Mouse (Mus musculus) CH12.LX (cell line): ENCODE results near the gene Kiz. TPM values are rescaled to one million over a fixed set of nuclear protein-coding genes. Genes with fewer than 3 reads are reported as not detected.

Experiments
- DNase-seq: peaks from one replicate; pipeline ENCODE4 v3.0.0-alpha.2; 2013; ENCODE audit errors: extremely low read depth
- H3K27ac ChIP-seq: 2 replicates; pipeline ENCODE4 v1.5.1; 2012; ENCODE audit warnings: low read depth, mild to moderate bottlenecking, control low read depth, moderate library complexity; ENCODE audit not compliant: insufficient read depth
- H3K27me3 ChIP-seq: replicated peaks from 2 replicates; pipeline ENCODE3; 2012; ENCODE audit warnings: inconsistent platforms
- H3K36me3 ChIP-seq, 2 experiments: replicated peaks in 1 of 2; 2 replicates each; pipeline versions ENCODE3 to v1.6.1; 2012; ENCODE audit warnings: inconsistent platforms in 1 of 2, low read length in 1 of 2, mild to moderate bottlenecking in 1 of 2, mixed read lengths in 1 of 2, moderate library complexity in 1 of 2; ENCODE audit not compliant: control insufficient read depth in 1 of 2, insufficient read depth in 1 of 2
- H3K4me1 ChIP-seq, 2 experiments: 2 replicates each; pipeline ENCODE4 v1.6.1; 2012; ENCODE audit warnings: inconsistent platforms in 1 of 2, moderate library complexity in 1 of 2; ENCODE audit not compliant: insufficient read depth in 2 of 2, control insufficient read depth in 1 of 2
- H3K4me2 ChIP-seq: 2 replicates; pipeline ENCODE4 v1.6.1; 2012; ENCODE audit warnings: low read depth, mild to moderate bottlenecking, control low read depth; ENCODE audit not compliant: poor library complexity, insufficient read depth, severe bottlenecking
- H3K4me3 ChIP-seq, 3 experiments: fragments of 150-350 bp in 1 of 3; sonication (generic) in 1 of 3; replicated peaks in 1 of 3; 2 replicates each; pipeline versions ENCODE3 to v1.5.1; 2011 to 2012; ENCODE audit warnings: low read depth in 2 of 3, low read length in 2 of 3, mild to moderate bottlenecking in 2 of 3, moderate library complexity in 2 of 3, control low read depth in 1 of 3, improper control_type of control experiment in 1 of 3, inconsistent platforms in 1 of 3, mixed read lengths in 1 of 3; ENCODE audit not compliant: poor library complexity in 1 of 3
- H3K79me2 ChIP-seq: replicated peaks from 2 replicates; pipeline ENCODE4 v1.6.1; 2012; ENCODE audit warnings: mild to moderate bottlenecking, moderate library complexity; ENCODE audit not compliant: control insufficient read depth, poor library complexity, insufficient read depth, severe bottlenecking; ENCODE audit errors: extremely low read depth
- H3K9ac ChIP-seq: 2 replicates; pipeline ENCODE4 v1.6.1; 2012; ENCODE audit warnings: low read depth, mild to moderate bottlenecking, control low read depth, moderate library complexity; ENCODE audit not compliant: insufficient read depth
- H3K9me3 ChIP-seq: replicated peaks from 2 replicates; pipeline ENCODE3; 2012; ENCODE audit warnings: low read length, inconsistent platforms, mixed read lengths
- BHLHE40 ChIP-seq: IDR thresholded peaks from 2 replicates; pipeline ENCODE4 v1.6.1; 2011; ENCODE audit warnings: mild to moderate bottlenecking, low read depth, low read length, improper control_type of control experiment
- CHD2 ChIP-seq: IDR thresholded peaks from 2 replicates; pipeline ENCODE4 v1.6.1; 2011; ENCODE audit warnings: low read length, improper control_type of control experiment
- CTCF ChIP-seq, 2 experiments: IDR thresholded peaks in 1 of 2; conservative IDR thresholded peaks in 1 of 2; 2 replicates each; pipeline ENCODE4 v1.5.1; 2011 to 2012; ENCODE audit warnings: low read depth in 2 of 2, low read length in 2 of 2, improper control_type of control experiment in 1 of 2, inconsistent platforms in 1 of 2, mild to moderate bottlenecking in 1 of 2, moderate library complexity in 1 of 2
- E2F4 ChIP-seq: IDR thresholded peaks from 2 replicates; pipeline ENCODE4 v1.6.1; 2011; ENCODE audit warnings: low read depth, low read length, improper control_type of control experiment; ENCODE audit not compliant: insufficient replicate concordance
- ELF1 ChIP-seq: IDR thresholded peaks from 2 replicates; pipeline ENCODE4 v1.6.1; 2014; ENCODE audit warnings: low read depth, mild to moderate bottlenecking, inconsistent platforms, low read length, improper control_type of control experiment
- ETS1 ChIP-seq: conservative IDR thresholded peaks from 2 replicates; pipeline ENCODE4 v1.6.1; 2012; ENCODE audit warnings: low read depth, mild to moderate bottlenecking, inconsistent platforms, low read length, improper control_type of control experiment, moderate library complexity
- GABPA ChIP-seq: IDR thresholded peaks from 2 replicates; pipeline ENCODE4 v1.6.1; 2012; ENCODE audit warnings: low read depth, low read length, improper control_type of control experiment, inconsistent platforms; ENCODE audit not compliant: insufficient replicate concordance
- HCFC1 ChIP-seq: IDR thresholded peaks from 2 replicates; pipeline ENCODE4 v1.6.1; 2012; ENCODE audit warnings: low read depth, mild to moderate bottlenecking, inconsistent platforms, low read length, improper control_type of control experiment
- IRF4 ChIP-seq: IDR thresholded peaks from 2 replicates; pipeline ENCODE4 v1.6.1; 2014; ENCODE audit warnings: low read depth, mild to moderate bottlenecking, inconsistent platforms, low read length, improper control_type of control experiment
- JUN ChIP-seq: IDR thresholded peaks from 2 replicates; pipeline ENCODE4 v1.6.1; 2011; ENCODE audit warnings: low read depth, mild to moderate bottlenecking, low read length, improper control_type of control experiment, moderate library complexity; ENCODE audit not compliant: insufficient read depth
- MAZ ChIP-seq: IDR thresholded peaks from 2 replicates; pipeline ENCODE4 v1.6.1; 2012; ENCODE audit warnings: low read depth, mild to moderate bottlenecking, inconsistent platforms, low read length, improper control_type of control experiment, moderate library complexity
- MEF2A ChIP-seq: IDR thresholded peaks from 2 replicates; pipeline ENCODE4 v1.6.1; 2014; ENCODE audit warnings: low read depth, mild to moderate bottlenecking, inconsistent platforms, low read length, improper control_type of control experiment, borderline replicate concordance
- MXI1 ChIP-seq: IDR thresholded peaks from 2 replicates; pipeline ENCODE4 v1.6.1; 2011; ENCODE audit warnings: mild to moderate bottlenecking, low read depth, low read length, improper control_type of control experiment
- MYC ChIP-seq: IDR thresholded peaks from 2 replicates; pipeline ENCODE4 v1.6.1; 2011; ENCODE audit warnings: low read depth, mild to moderate bottlenecking, improper control_type of control experiment, low read length
- NRF1 ChIP-seq: IDR thresholded peaks from 2 replicates; pipeline ENCODE4 v1.6.1; 2014; ENCODE audit warnings: low read depth, mild to moderate bottlenecking, inconsistent platforms, low read length, improper control_type of control experiment, moderate library complexity
- PAX5 ChIP-seq: IDR thresholded peaks from 2 replicates; pipeline ENCODE4 v1.6.1; 2012; ENCODE audit warnings: low read length, inconsistent platforms, mixed read lengths
- POLR2A ChIP-seq: IDR thresholded peaks from 2 replicates; pipeline ENCODE4 v1.6.1; 2011; ENCODE audit warnings: low read depth, mild to moderate bottlenecking, improper control_type of control experiment, low read length
- POLR2AphosphoS2 ChIP-seq: IDR thresholded peaks from 2 replicates; pipeline ENCODE4 v1.6.1; 2011; ENCODE audit warnings: low read depth, low read length, improper control_type of control experiment
- RAD21 ChIP-seq: IDR thresholded peaks from 2 replicates; pipeline ENCODE4 v1.6.1; 2011; ENCODE audit warnings: low read depth, mild to moderate bottlenecking, low read length, improper control_type of control experiment, moderate library complexity
- SMC3 ChIP-seq: IDR thresholded peaks from 2 replicates; pipeline ENCODE4 v1.6.1; 2011; ENCODE audit warnings: low read depth, low read length, improper control_type of control experiment
- UBTF ChIP-seq: IDR thresholded peaks from 2 replicates; pipeline ENCODE4 v1.6.1; 2012; ENCODE audit warnings: low read depth, mild to moderate bottlenecking, inconsistent platforms, low read length, improper control_type of control experiment, moderate library complexity
- ZC3H11A ChIP-seq: IDR thresholded peaks from 2 replicates; pipeline ENCODE4 v1.6.1; 2012; ENCODE audit warnings: low read depth, mild to moderate bottlenecking, inconsistent platforms, low read length, improper control_type of control experiment
- ZMIZ1 ChIP-seq: IDR thresholded peaks from 2 replicates; pipeline ENCODE4 v1.6.1; 2012; ENCODE audit warnings: low read depth, mild to moderate bottlenecking, inconsistent platforms, low read length, improper control_type of control experiment
- ZNF384 ChIP-seq: IDR thresholded peaks from 2 replicates; pipeline ENCODE4 v1.6.1; 2012; ENCODE audit warnings: low read depth, low read length, improper control_type of control experiment, inconsistent platforms
- dilution Hi-C: fragments of 300-500 bp; cut with MboI; formaldehyde crosslinking; loops from 2 replicates; pipeline ENCODE4 v1.14.3; 2020; ENCODE audit warnings: low sequenced_read_pairs; ENCODE audit not compliant: extremely low pct_unique_long_range_greater_than_20kb, extremely low pct_ligation_motif_present
- in situ Hi-C: fragments of 300-500 bp; cut with MboI; formaldehyde crosslinking; loops from 3 replicates; pipeline ENCODE4 v1.14.3; 2019; ENCODE audit warnings: low sequenced_read_pairs, low pct_ligation_motif_present, low pct_unique_long_range_greater_than_20kb, mixed read lengths
- polyA plus RNA-seq: library from polyadenylated mRNA; unstranded; fragments of >175 nt; gene quantifications from 2 replicates; pipeline ENCODE4 v1.2.1, GENCODE M21; 2012; ENCODE audit warnings: low read depth; ENCODE audit not compliant: insufficient read length
- total RNA-seq, 2 experiments: library from RNA; depleted of rRNA; stranded (reverse); fragments of 300-350 nt in 1 of 2; fragments of >200 nt in 1 of 2; gene quantifications; 2 replicates each; pipeline ENCODE4 v1.2.3; 2012 to 2014

The Kiz gene
- total and polyA plus RNA-seq, 3 experiments = 11.2 to 14.1 (median 13.0) TPM

DNA sequence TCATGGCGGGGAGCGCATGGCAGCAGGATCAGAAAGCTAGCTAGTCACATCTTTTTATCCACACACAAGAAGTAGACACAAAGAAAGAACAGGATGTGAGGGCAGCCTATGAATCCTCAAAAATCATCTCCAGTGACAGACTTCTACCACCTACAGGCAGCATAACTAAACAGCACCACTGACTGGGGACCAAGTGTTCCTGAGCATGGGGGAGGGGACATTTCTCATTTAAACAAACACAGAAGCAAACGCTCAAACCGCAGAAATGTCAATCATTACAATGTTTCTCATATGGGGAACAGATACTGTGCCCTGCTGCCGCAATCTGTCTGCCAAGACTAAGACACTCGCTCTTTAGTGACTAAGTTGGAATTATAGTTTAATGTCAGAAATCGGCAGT is 40.7 kb upstream of the Kiz start:
- Histone ChIP-seq H3K79me2 (no peaks in the 10 kb centered on the region), H3K4me3 (no peak overlapping the region), H3K4me2 (no peak overlapping the region), H3K9me3 (no peaks in the 10 kb centered on the region), H3K4me1 (peaks cover 0 to 4% of the 10 kb centered on the region in 2 experiments; a peak in 1 of 4 replicates), H3K27ac (no peak overlapping the region), H3K36me3 (no peaks in the 10 kb centered on the region), H3K9ac (no peak overlapping the region), H3K27me3 (no peaks in the 10 kb centered on the region)
- TF ChIP-seq SMC3 (peak; percentile 42), PAX5 (no peak), CHD2 (peak; percentile 31; the same call in 1 of the 2 replicates), RAD21 (peak; percentile 39), CTCF (conservative IDR thresholded peaks at IDR 0.05 in 1 of 2, IDR thresholded peaks at IDR 0.05 in 1 of 2; ENCODE audit: low read depth in 2 of 2, low read length in 2 of 2) (peak in 1 of 2 experiments; percentile 52; a peak in 2 of 4 replicates), BHLHE40 (no peak), MAZ (no peak), ZNF384 (no peak), MYC (no peak)
- dilution Hi-C loops = no loop called here
- peak; percentile 21 for DNase-seq
- in situ Hi-C loops = no loop called here

DNA sequence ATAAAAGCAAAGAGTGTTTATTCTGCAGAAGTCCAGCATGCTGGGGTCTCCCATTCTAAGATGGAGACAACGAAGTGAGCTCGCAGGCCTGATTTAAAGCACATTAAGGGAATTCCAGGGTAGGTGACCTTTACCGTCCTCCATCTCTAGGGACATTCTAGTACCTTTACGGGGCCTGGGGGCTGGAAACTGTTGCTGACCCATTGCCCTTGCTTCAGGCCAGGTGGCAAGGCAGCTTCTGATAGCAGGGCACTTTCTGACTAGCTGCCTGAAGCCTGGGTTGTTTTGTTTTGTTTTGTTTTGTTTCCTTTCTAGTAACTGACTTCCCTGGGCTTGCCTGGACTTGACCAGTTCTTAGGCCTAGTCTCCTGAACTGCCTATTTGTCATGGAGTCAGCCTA is 36.6 kb upstream of the Kiz start:
- TF ChIP-seq ELF1 (no peak), MXI1 (no peak), ZNF384 (no peak), POLR2AphosphoS2 (no peak), ZMIZ1 (no peak), JUN (no peak)

DNA sequence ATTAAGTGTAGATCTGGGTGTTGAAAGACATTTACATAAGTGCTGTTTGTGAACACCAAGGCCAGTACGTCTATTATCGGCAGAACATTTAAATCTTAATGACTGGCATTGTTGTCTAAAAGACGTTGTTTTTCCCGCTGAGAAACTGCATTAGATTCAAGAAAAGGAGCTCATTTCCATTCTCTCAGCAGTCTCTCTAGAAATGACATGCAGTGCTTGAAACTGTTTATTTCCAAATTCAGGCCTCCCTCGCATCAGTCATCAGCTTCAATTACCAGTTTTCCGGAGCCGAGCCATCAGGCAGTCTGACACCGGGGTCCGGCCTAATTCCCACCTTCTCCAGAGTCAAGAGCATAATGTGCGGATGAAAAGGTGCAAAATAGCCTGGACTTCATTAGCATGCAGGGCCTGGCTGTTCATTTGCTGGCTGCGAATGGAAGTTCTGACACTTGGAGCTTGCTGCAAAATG is 32.1 kb upstream of the Kiz start:
- no peaks in the 10 kb centered on the region for H3K9me3 ChIP-seq
- no peak for TF ChIP-seq NRF1
- TF ChIP-seq PAX5 = no peak
- TF ChIP-seq MEF2A = no peak
- TF ChIP-seq ETS1 = no peak
- TF ChIP-seq ELF1 = no peak
- no peak for TF ChIP-seq POLR2A
- TF ChIP-seq JUN = no peak
- TF ChIP-seq IRF4 = no peak
- TF ChIP-seq RAD21 = no peak
- TF ChIP-seq ZC3H11A = no peak
- TF ChIP-seq SMC3 = no peak
- TF ChIP-seq GABPA = no peak
- no peak for TF ChIP-seq MAZ
- no peak for TF ChIP-seq POLR2AphosphoS2
- no peak for TF ChIP-seq ZMIZ1
- TF ChIP-seq HCFC1 = no peak
- no peak for TF ChIP-seq UBTF
- no peak for TF ChIP-seq E2F4
- no peak for TF ChIP-seq CTCF (conservative IDR thresholded peaks at IDR 0.05 in 1 of 2, IDR thresholded peaks at IDR 0.05 in 1 of 2; ENCODE audit: low read depth in 2 of 2, low read length in 2 of 2)
- in situ Hi-C loops = no loop called here

More for the DNA sequence above, 36.6 kb upstream of the Kiz start:
- Histone ChIP-seq H3K4me2 (no peak overlapping the region), H3K27ac (no peak overlapping the region), H3K79me2 (no peaks in the 10 kb centered on the region), H3K9me3 (no peaks in the 10 kb centered on the region), H3K27me3 (no peaks in the 10 kb centered on the region), H3K9ac (no peak overlapping the region), H3K4me1 (peaks cover 0 to 4% of the 10 kb centered on the region in 2 experiments; a peak in 1 of 4 replicates), H3K36me3 (no peaks in the 10 kb centered on the region), H3K4me3 (no peak overlapping the region)
- dilution Hi-C loops (no loop called here), in situ Hi-C loops (no loop called here)
- no peak for DNase-seq

More for the DNA sequence above, 32.1 kb upstream of the Kiz start:
- DNase-seq = no peak
- Histone ChIP-seq H3K4me1 (peaks cover 0 to 4% of the 10 kb centered on the region in 2 experiments; a peak in 1 of 4 replicates), H3K79me2 (no peaks in the 10 kb centered on the region), H3K36me3 (no peaks in the 10 kb centered on the region), H3K27me3 (no peaks in the 10 kb centered on the region), H3K4me2 (no peak overlapping the region), H3K4me3 (no peak overlapping the region), H3K9ac (no peak overlapping the region), H3K27ac (no peak overlapping the region)
- dilution Hi-C loops = no loop called here
